Mouse (Mus musculus): ENCODE measurements around the gene Vezt. TPM values are rescaled to one million over a fixed set of nuclear protein-coding genes. Genes with fewer than 3 reads are reported as not detected.

The Vezt gene
- polyA plus RNA-seq, 1 experiment from 2014 or later = 21.1 TPM

DNA sequence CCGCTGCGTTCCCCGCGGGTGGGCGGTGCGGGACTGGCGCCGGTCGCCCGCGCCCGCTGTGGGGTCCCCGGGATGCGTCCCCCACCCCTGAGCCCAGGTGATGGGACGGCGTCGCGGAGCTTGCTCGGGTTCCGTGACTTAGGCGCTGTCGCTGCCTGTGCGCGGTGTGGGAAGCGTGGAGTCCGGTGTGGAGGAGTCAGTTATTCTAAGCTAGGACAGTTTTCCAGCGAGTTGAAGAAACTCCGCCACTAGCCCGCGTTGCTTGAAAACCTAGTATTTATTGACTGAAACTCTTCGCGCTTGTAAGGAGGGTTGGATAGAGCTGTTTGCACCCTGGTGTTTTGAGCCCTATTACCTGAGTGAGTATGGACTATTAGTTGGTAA lies 750 bp upstream of the Vezt start:
- peak overlapping the region; percentile 71 for H3K4me2 ChIP-seq
- no peaks in the 10 kb centered on the region for H3K36me3 ChIP-seq
- peak; percentile 16 for ATAC-seq (ENCODE audit: insufficient read depth, low FRiP score, low read depth)
- H3K27me3 ChIP-seq (replicated peaks) = no peaks in the 10 kb centered on the region
- under 1% methylated on average over 32 of the region's 32 CpGs for WGBS
- peak overlapping the region; percentile 76 for H3K27ac ChIP-seq
- H3K9ac ChIP-seq = peak overlapping the region; percentile 62
- H3K4me1 ChIP-seq = peaks cover 6% of the 10 kb centered on the region; the same call in 1 of the 2 replicates
- H3K9me3 ChIP-seq = no peaks in the 10 kb centered on the region
- peak overlapping the region; percentile 72 for H3K4me3 ChIP-seq (replicated peaks)

DNA sequence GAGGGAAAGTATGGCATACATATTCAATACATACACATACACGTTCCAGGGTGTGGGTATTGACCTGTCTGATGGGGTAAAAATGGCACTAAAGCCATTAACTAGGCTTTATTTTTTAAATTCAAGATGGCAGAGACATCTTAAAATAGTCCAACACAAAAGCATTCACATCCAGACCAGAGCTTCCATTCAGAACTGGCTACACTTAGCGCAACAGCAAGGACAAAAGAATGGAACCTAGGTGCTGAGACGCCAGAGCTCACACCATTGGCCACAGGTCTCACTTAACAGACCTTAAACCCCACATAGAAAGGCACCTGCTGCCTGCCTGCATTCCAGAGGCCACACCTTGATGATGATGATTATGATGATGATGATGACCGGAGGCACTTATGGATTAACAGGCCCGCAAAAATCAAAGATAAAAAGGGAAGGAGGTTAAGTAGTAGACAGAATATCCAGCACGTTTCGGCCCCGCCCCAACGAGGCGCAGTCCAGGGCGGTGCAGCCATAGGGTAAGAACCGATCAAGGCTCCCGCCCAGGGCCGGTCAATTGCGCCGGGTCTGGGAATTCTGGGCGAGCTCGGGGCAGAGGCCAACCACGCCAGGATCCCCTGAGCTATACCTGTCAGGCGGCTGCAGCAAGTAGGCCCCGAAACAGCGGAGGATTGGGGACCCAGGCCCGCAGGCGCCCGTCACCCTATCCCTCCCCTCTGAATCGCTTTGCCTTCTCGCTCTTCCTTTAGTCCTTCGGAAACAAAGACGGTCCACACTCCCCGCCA lies 550 bp downstream of the Vezt start:
- ATAC-seq (ENCODE audit: insufficient read depth, low FRiP score, low read depth) = peak; percentile 84
- Histone ChIP-seq H3K9me3 (no peaks in the 10 kb centered on the region), H3K4me2 (peak overlapping the region; percentile 71), H3K36me3 (no peaks in the 10 kb centered on the region), H3K27ac (peak overlapping the region; percentile 71; the same call in 1 of the 2 replicates), H3K27me3 (replicated peaks) (no peaks in the 10 kb centered on the region), H3K4me1 (peaks cover 6% of the 10 kb centered on the region; the same call in 1 of the 2 replicates), H3K4me3 (replicated peaks) (peak overlapping the region; percentile 72), H3K9ac (peak overlapping the region; percentile 70)
- WGBS = 2% methylated on average over 30 of the region's 30 CpGs

DNA sequence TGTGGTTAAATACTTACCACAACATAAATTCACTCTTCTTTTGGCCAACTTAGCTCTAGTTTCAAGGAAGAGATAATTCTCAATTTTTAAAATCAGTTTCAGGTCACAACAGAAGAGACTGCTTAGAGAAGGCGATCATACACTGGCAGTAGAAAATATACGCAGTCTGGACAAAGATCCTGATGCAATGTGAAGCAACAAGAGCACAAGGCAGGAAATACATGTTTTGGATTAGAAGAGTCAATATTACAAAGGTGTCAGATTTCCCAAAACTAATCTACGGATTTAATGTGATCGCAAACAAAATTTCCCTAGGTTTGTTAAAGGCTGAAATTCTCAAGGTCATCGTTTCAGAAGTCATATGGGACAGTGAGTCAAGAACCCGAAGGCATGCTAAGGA lies 4.5 kb downstream of the Vezt start:
- 90% methylated on average over 6 of the region's 6 CpGs for WGBS
- Histone ChIP-seq H3K9ac (no peak overlapping the region), H3K4me3 (replicated peaks) (no peak overlapping the region), H3K4me2 (no peak overlapping the region), H3K4me1 (peaks cover 6% of the 10 kb centered on the region; the same call in 1 of the 2 replicates), H3K36me3 (no peaks in the 10 kb centered on the region), H3K27ac (no peak overlapping the region), H3K27me3 (replicated peaks) (no peaks in the 10 kb centered on the region), H3K9me3 (no peaks in the 10 kb centered on the region)
- no peak for ATAC-seq (ENCODE audit: insufficient read depth, low FRiP score, low read depth)

DNA sequence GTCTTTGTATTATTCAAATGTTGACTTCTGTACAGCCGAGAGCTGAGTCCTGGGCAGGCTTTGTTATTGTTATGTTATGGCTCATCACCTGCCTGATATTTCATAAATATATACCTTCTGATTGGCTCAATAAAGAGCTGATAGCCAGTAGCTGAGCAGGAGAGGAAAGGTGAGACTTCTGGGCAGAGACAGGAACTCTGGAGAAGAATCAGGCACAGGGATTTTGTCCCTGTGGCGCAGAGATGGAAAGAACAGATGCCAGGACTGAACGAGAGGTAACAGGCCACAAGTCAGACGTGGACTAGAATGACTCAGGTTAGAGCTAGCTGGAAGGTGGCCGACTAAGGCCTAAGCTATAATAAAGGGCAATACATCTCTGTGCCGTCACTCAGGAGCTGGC lies 7.1 kb downstream of the Vezt start:
- no peaks in the 10 kb centered on the region for H3K27me3 ChIP-seq (replicated peaks)
- no peak overlapping the region for H3K9ac ChIP-seq
- H3K4me3 ChIP-seq (replicated peaks) = no peak overlapping the region
- WGBS = 78% methylated on average over 6 of the region's 6 CpGs
- no peaks in the 10 kb centered on the region for H3K9me3 ChIP-seq
- no peaks in the 10 kb centered on the region; the same call in 1 of the 2 replicates for H3K36me3 ChIP-seq
- no peaks in the 10 kb centered on the region for H3K4me1 ChIP-seq
- no peak overlapping the region for H3K27ac ChIP-seq
- no peak for ATAC-seq (ENCODE audit: insufficient read depth, low FRiP score, low read depth)
- no peak overlapping the region for H3K4me2 ChIP-seq

DNA sequence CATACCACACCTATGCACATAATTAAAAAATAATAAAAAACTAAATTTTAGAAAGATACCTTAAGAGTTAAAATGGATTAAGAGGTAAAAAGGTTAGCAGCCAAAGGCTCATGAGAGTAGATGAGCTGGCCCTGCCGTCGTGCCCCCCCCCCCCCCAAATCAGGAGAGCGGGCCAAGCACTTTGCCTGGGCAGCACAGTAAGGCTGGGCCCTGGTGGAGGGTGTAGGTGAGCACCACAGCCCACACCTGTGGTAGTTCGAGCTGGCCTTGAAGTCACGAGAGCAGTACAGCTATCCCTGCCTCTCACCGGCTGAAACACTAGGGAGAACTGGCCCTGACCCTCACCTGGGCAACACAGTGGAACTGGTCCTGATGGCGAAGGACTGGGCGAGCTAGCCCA lies 10.5 kb downstream of the Vezt start:
- Histone ChIP-seq H3K4me3 (replicated peaks) (no peak overlapping the region), H3K27ac (no peak overlapping the region), H3K4me2 (no peak overlapping the region), H3K27me3 (replicated peaks) (no peaks in the 10 kb centered on the region), H3K36me3 (no peaks in the 10 kb centered on the region; the same call in 1 of the 2 replicates), H3K9ac (no peak overlapping the region), H3K4me1 (no peaks in the 10 kb centered on the region), H3K9me3 (no peaks in the 10 kb centered on the region)
- no peak for ATAC-seq (ENCODE audit: insufficient read depth, low FRiP score, low read depth)
- 91% methylated on average over 8 of the region's 8 CpGs for WGBS

DNA sequence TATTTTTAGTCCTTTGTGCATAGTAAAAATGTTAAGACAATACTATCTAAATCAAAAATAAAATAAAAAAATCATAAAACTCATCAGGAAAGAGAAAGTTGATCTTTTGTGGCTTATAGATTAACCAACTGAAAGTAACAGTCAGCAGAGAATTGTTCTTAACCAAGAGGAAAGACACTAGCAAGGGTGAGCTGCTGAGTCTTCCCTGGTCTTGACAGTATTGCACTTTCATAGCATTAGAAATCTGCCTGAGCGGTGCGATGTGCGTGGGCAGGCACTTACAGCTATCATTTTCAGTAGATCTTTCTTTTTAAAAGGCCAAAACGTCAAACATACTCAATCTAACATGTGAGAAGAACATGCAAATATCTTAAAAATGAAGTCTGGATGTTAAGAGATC lies 14.6 kb downstream of the Vezt start:
- Histone ChIP-seq H3K9me3 (no peaks in the 10 kb centered on the region), H3K27ac (no peak overlapping the region), H3K36me3 (no peaks in the 10 kb centered on the region; the same call in 1 of the 2 replicates), H3K4me3 (replicated peaks) (no peak overlapping the region), H3K4me1 (no peaks in the 10 kb centered on the region), H3K4me2 (no peak overlapping the region), H3K9ac (no peak overlapping the region), H3K27me3 (replicated peaks) (no peaks in the 10 kb centered on the region)
- 71% methylated on average over 4 of the region's 4 CpGs for WGBS
- ATAC-seq (ENCODE audit: insufficient read depth, low FRiP score, low read depth) = no peak

DNA sequence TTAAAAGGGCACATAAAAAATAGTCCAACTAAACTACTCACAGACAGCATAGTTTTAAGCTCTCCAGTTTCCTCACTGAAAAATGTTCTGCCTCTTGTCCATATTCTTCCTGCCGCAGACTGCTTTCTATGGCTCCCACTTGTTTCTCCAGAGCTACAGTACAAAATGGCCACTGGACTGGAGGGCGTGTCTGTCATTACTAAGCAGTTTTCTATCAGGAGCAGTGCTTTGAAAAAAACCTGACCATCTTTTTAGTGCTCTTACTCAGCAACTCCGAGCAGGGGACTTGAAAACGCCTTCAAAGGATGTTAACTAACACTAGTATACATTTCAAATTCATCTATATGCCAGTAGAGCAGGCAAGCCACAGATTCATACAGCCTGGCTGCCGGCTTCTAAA lies 15.0 kb downstream of the Vezt start:
- no peaks in the 10 kb centered on the region for H3K9me3 ChIP-seq
- H3K36me3 ChIP-seq = no peaks in the 10 kb centered on the region; the same call in 1 of the 2 replicates
- no peak overlapping the region for H3K4me3 ChIP-seq (replicated peaks)
- H3K4me2 ChIP-seq = no peak overlapping the region
- WGBS = 51% methylated on average over 5 of the region's 5 CpGs
- no peak overlapping the region for H3K27ac ChIP-seq
- H3K27me3 ChIP-seq (replicated peaks) = no peaks in the 10 kb centered on the region
- no peaks in the 10 kb centered on the region for H3K4me1 ChIP-seq
- ATAC-seq (ENCODE audit: insufficient read depth, low FRiP score, low read depth) = no peak; the same call in 1 of the 2 replicates
- no peak overlapping the region for H3K9ac ChIP-seq

DNA sequence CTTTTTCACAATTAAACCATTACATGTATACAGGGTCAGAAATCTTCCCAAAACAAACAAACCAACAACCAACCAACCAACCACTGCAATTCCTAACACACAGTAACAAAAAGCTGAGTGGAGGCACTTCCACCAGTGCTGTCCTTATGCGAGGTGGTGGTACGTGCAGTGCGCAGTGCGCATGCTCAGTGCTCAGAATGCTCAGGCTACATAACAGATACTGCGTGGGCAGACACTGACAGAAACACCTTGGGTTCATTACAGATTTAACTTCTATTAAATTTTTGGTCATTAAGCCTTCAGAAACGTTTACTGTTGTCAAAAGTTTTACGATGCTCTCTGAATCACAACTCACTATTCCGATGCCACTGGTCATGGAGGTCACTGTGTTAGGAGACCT lies 18.2 kb downstream of the Vezt start:
- H3K27me3 ChIP-seq (replicated peaks) = no peaks in the 10 kb centered on the region
- WGBS = 88% methylated on average over 8 of the region's 8 CpGs
- H3K4me2 ChIP-seq = no peak overlapping the region
- H3K27ac ChIP-seq = no peak overlapping the region
- ATAC-seq (ENCODE audit: insufficient read depth, low FRiP score, low read depth) = no peak
- H3K9ac ChIP-seq = no peak overlapping the region
- H3K4me3 ChIP-seq (replicated peaks) = no peak overlapping the region
- no peaks in the 10 kb centered on the region for H3K9me3 ChIP-seq
- H3K4me1 ChIP-seq = 0 out of 2 replicates have a peak, but pooled peaks cover 3% of the 10 kb centered on the region
- H3K36me3 ChIP-seq = no peaks in the 10 kb centered on the region

DNA sequence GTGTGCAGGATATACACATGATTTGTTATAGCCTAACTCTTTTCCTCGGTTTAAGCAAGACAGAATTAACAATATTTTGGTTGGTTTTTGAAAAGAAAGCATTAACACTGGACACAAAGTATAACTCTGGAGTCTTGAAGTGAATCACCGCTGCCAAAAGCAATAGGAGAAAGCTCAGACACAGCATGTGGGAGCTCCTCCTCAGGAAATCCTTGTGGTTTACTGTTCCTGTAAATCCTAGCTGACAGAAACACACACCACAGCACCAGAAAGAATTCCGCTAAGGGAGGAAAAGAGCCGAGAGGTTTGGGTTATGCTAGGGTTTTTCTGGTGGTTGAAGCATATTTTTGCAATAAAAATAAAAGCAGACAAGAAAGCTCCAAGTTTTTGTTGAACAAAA lies 21.4 kb downstream of the Vezt start:
- no peak overlapping the region for H3K4me2 ChIP-seq
- no peaks in the 10 kb centered on the region for H3K27me3 ChIP-seq (replicated peaks)
- no peak overlapping the region for H3K9ac ChIP-seq
- WGBS = 52% methylated on average over 4 of the region's 4 CpGs
- H3K9me3 ChIP-seq = no peaks in the 10 kb centered on the region
- no peak overlapping the region for H3K27ac ChIP-seq
- H3K4me3 ChIP-seq (replicated peaks) = no peak overlapping the region
- no peaks in the 10 kb centered on the region for H3K36me3 ChIP-seq
- H3K4me1 ChIP-seq = 0 out of 2 replicates have a peak, but pooled peaks cover 3% of the 10 kb centered on the region
- no peak for ATAC-seq (ENCODE audit: insufficient read depth, low FRiP score, low read depth)

DNA sequence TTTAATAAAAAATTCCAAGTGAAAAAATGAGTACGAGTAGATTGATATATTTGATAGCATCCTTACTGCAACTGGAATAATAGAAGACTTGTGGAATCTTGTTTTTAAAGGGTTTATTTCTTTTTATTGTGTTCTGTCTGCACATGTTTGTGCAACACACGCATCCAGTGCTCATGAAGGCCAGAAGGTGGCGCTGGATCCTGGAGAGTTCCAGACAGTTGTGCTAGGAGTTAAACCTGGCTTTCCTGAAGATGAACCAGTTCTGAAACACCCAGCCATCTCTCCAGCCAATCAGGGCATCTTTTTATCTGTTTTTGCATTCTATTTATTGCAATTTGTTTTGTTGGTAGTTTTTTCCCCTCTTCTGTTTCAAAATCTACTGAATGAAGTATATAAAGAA lies 22.4 kb downstream of the Vezt start:
- H3K27me3 ChIP-seq (replicated peaks) = no peaks in the 10 kb centered on the region
- no peak overlapping the region for H3K27ac ChIP-seq
- H3K36me3 ChIP-seq = no peaks in the 10 kb centered on the region
- H3K4me2 ChIP-seq = no peak overlapping the region
- H3K4me1 ChIP-seq = 0 out of 2 replicates have a peak, but pooled peaks cover 3% of the 10 kb centered on the region
- no peaks in the 10 kb centered on the region for H3K9me3 ChIP-seq
- ATAC-seq (ENCODE audit: insufficient read depth, low FRiP score, low read depth) = no peak
- H3K4me3 ChIP-seq (replicated peaks) = no peak overlapping the region
- WGBS = 60% methylated on average over 3 of the region's 3 CpGs
- no peak overlapping the region for H3K9ac ChIP-seq

DNA sequence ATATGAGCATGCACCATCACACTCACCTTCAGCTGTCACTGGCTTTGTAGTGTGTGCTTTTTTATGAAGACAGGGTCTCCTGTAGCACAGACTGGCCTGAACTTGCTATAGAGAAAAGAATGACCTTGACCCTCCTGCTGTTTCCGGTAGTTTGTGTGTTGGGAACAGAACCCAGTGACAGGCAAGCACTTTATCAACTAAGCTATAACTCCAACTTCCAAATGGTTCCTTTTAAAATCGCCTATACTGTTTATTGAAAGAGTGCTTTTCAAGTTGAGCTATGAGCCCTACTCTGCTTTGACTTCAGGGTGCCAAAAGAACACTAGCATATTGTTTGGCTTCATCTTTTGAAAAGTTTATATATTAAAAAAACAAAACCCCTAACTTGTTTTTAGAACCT lies 24.6 kb downstream of the Vezt start:
- H3K4me1 ChIP-seq = 0 out of 2 replicates have a peak, but pooled peaks cover 3% of the 10 kb centered on the region
- H3K27me3 ChIP-seq (replicated peaks) = no peaks in the 10 kb centered on the region
- no peak overlapping the region for H3K4me3 ChIP-seq (replicated peaks)
- H3K27ac ChIP-seq = 0 out of 2 replicates have a peak overlapping the region, but pooled peaks have one; percentile 22
- no peaks in the 10 kb centered on the region for H3K9me3 ChIP-seq
- 0 out of 2 replicates have a peak, but pooled peaks cover 3% of the 10 kb centered on the region for H3K36me3 ChIP-seq
- H3K4me2 ChIP-seq = no peak overlapping the region
- 40% methylated on average over 2 of the region's 2 CpGs for WGBS
- no peak for ATAC-seq (ENCODE audit: insufficient read depth, low FRiP score, low read depth)
- no peak overlapping the region for H3K9ac ChIP-seq

DNA sequence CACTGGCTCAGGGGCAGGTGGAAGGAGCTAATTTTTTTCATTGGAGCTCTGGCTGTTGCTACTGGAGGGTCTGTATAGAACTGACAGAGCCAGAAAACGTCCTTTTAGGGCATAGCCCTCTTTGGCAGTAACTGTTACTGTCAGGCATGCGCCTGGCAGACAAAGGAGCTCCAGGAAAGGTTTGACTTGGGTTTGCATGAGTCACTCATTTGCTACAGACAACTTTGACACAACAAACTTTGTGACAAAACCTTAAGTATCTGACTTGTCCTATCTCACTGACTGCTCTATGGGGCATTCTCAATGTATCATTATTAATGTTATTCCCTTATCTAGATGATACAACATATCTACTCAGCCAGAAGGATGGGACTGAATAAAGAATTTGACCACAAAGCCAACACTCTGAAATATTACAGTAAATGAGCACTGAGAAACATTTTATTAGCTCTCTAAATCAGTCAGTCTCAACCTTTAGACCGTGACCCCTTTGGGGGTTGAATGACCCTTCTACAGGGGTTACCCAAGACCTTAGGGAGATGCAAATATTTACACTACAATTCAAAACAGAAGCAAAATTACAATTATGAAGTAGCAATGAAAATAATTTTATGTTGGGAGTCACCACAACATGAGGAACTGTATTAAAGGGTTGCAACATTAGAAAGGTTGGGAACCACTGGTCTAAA lies 25.5 kb downstream of the Vezt start:
- no peak overlapping the region for H3K4me3 ChIP-seq (replicated peaks)
- H3K36me3 ChIP-seq = 0 out of 2 replicates have a peak, but pooled peaks cover 3% of the 10 kb centered on the region
- H3K4me1 ChIP-seq = 0 out of 2 replicates have a peak, but pooled peaks cover 3% of the 10 kb centered on the region
- H3K9ac ChIP-seq = no peak overlapping the region
- WGBS = 77% methylated on average over 3 of the region's 3 CpGs
- H3K9me3 ChIP-seq = no peaks in the 10 kb centered on the region
- H3K27ac ChIP-seq = no peak overlapping the region
- H3K27me3 ChIP-seq (replicated peaks) = no peaks in the 10 kb centered on the region
- H3K4me2 ChIP-seq = no peak overlapping the region
- ATAC-seq (ENCODE audit: insufficient read depth, low FRiP score, low read depth) = no peak

Data from stomach, embryonic 15.5 days (tissue).